Mouse (Mus musculus): ENCODE results near the gene Osbpl3.

Gene Osbpl3

DNA sequence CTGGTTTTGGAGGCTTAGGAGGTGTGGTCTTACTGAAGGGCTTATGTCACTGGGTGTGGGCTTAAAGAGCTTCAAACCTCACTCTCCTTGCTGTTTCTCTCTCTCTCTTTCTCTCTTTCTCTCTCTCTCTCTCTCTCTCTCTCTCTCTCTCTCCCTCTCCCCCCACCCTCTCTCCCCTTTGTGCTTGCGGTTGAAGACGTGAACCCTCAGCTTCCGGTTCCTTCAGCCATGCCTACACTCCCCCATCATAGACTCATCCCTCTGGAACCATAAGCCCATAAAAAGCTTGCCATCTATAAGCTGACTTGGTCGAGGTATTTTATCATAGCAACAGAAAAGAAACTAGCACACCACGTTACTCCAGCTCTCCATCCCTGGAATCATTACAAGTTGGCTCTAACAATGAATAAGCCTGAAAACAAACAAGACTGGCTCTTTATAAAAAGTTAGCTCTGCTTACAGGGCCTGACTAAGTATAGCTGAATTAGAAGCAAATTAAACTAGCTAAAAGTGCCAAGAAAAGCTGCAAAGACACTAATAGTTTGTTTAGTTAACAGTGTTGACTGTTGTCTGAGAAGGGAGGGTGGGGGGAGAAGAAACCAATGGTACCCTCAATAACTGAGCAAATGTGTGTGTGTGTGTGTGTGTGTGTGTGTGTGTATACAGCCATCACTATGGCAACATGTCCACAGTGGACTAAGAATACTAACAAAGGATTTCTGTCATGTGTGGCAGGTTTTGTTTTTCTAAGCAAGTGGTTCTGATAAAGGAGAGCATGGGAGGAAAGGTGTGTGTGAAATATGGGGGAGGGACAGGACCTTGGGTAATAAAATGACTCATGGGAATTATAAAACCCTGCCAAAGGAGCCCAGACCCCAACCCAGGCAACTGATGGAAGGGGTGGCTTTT, 83.2 kb downstream of the Osbpl3 start:
- no peak for DNase-seq (ENCODE audit: low read depth)

DNA sequence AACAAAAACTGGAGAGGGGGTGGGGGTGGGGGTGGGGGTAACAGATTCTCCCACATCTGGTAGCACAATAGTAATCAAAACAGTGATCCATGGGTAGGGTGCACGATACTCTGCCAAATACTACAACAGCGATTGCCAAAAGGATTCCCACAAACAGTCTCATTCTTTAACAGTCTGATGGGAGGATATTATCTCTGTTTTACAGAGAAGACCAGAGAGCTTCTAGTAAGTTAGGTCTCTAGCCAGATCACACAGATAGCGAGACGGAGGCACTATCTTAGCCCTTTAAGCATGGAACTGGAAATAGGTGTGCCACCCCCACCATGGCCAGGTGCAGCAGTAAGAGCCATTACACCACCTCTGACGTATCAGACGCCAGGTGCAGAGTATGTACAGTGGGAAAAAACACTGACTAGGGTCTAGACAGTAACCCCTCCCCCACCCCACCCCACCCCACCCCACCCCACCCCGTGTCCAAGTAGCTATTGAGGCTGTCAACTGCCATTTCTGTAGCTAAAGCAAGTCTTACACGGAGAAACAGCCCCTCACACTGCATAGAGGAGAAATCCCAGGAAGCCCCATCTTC, 84.4 kb downstream of the Osbpl3 start:
- DNase-seq (ENCODE audit: low read depth): no peak

DNA sequence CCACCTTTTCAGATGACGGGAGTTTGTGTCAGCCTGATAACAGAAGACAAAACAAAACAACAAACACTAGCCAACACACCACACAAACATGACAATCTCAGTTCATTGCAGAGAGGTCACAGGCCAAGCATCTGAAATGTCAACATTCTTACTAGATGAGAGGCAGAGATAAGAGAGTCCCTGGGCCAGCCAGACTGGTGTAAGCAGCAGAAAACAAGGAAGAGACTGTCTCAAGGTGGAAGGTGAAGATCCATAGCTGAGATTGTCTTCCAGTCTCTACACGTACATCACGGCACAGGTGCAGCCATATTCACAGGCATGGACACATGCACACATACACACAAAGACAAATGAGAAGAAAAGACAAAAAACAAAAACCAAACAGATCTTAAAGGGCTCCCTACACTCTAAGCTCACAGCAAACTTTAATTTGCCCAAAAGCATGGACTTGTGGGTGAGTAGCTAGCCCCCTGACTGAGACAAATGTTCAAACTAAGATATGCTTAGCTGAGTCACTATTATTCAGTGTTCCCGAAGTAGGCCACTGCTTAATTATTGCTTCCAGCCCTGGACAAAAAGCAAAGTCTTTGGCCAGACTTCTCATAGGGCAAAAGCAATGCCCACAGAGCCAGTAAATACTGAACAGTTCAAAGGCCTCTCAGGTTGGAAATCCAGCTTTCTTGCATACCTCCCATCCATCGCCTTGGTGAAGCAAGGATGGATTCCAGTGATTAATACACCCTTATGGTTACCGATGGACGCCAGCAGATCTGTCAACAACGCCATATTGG, 87.3 kb downstream of the Osbpl3 start:
- DNase-seq (ENCODE audit: low read depth): no peak

DNA sequence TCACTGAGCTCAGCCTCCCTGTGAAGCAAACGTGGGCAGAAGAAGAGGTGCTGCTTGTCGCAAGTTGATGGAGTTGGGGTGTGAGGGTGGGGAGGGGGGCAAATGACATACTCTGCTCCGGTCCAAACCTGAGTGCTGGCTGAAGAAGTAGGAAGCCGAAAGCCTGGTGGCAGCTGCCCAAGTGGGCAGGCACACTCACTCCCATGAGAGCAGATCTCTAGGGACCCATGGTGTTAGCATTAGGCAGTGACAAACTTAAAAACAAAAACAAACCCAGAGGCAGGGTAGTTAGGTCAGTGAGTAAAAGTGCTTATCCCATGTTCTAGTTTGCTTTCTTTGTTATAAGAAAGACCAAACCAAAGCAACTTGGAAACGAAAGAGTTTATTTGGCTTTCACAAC, 88.2 kb downstream of the Osbpl3 start:
- no peak for DNase-seq (ENCODE audit: low read depth)

DNA sequence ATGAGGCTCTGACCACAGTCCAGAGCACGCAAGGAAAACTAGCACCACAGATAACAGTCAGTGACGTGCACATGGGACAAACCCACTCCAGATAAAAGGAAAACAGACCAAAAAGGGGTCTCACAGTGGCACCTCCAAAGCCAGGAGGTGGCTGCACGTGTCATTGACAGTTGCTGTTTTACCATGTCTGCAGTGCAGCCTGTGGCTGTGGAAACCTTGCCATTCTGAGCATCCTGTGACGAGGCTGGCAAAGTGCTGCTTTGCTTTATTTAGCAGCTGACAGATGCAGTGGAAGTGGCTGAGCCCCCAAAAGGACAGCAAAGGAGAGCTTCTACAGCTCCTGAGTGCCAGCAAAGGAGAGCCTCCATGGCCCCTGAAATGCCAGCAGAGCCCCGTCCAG, 89.3 kb downstream of the Osbpl3 start:
- DNase-seq (ENCODE audit: low read depth): no peak

DNA sequence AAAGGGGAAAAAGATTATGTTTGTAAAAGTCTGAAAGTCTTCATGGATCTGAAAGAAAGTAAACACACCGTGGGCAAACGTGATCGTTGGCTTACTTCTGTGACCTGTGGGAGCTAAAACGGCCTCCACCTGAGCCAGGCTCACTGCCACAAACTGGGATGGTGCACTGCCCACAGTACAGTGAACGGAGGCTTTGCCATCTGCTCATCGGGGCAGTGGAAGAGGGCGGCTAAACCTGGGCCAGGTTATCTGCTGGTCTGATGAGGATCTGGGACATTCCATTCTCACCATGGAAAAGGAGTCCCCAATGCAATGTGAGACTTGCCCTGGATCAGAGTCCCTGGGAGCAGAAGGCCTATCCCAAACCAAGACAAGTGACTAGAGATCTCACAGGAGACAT, 89.7 kb downstream of the Osbpl3 start:
- DNase-seq (ENCODE audit: low read depth): no peak

DNA sequence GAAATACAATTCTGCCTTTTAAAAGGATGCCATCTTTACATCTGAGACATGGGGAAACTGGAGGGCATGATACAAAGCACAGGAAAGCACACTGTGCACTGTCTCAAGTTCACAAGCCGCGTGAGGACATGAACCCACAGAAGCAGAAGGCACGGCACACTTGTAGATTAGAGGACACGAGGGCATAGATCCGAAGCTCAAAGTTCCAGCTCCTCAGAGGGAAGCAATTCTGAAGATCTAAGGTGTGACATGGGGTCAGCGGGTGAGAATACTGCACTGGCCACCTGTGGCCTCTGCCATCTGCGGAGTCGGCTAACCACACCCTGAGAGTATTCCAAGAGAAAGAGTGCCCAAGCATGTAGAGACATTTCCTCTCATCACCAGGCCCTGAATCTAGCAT, 91.6 kb downstream of the Osbpl3 start:
- DNase-seq (ENCODE audit: low read depth): no peak

DNA sequence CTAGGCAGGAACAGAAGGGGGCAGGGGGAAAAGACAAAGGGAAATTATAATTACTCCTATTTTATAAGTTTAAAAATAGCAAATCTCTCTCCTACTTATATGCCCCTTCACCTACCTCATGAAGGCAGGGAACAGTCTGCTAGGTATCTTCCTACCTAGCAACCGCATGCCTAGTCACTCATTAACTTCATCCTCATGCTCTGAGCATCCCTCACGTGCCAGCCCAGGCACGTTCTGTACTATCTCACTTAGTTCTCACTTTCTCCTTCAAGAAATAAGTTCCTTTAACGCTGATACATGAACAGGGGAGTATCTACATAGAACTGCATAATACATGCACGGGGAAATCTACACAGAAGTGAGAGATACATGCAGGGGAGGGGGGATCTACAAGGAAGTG, 92.6 kb downstream of the Osbpl3 start:
- no peak for DNase-seq (ENCODE audit: low read depth)

DNA sequence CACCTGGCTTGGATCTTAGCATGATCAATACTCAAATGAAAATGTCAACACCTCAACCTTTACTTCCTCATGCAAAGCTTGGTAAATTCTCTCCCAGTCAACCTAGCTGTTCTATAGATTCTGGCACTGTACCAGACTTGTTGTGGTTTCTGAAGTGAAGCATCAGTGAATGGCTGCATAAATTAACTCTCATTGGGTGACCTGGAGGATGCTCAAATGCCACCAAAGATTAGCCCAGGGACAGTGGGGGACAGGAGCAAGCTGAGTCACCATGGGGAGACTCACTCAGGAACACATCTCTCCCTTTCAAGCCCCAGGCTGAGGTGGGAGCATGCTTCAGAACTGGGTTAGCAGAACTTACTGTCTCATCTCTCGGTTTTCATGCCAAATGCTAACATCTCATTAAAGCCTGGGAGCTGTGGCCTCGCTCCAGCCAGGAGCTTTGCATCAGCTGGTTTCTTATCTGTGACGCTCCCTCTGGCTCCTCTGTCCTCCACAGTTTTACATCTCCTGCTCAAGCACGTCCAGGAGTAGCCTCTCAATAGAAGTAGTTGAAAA, 93.2 kb downstream of the Osbpl3 start:
- no peak for DNase-seq (ENCODE audit: low read depth)

DNA sequence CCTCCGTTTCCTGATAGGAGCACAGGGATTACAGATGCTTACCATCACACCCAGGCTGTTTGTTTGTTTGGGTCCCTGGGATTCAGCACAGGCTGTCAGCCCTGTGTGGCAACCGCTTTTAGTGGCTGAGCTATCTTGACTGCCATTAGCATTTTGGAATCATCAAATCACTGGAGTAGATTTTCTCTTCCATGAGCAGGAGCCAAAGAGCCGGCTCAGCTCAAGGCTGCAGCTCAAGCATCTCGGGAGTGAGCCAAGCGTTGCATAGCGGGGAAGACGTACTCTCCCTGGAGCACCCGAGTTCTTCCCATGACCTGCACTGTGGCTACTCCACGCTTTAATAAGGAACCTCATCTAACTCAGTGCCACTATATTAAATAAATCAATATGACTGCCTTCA, 93.8 kb downstream of the Osbpl3 start:
- no peak for DNase-seq (ENCODE audit: low read depth)

DNA sequence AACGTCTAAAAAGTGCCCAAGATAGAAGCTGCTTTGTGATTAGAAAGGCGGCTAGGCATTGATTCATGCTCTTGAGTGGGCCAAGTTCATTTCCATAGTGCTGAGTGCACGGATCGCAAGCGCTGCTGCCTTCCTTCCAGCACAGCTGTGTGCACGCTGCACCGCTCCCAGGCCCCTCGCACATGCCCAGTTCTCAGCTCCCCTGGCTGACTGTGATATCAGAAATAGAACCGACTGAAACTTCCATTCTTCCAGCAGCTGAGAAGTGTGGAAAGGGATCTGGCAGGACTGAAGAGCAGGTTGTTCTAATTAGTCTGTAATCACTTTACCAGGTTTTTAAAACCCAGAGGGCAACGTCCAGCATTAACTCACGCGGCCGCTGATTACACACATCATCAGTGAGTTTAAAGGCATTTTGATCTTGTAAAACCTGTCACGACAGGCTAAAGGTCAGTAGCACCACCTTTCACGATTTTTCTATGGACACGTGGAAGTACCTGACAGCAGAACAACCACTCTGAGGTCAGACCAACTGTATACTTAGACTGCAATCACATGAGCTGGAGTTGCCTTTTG, 97.8 kb downstream of the Osbpl3 start:
- DNase-seq (ENCODE audit: low read depth): no peak

DNA sequence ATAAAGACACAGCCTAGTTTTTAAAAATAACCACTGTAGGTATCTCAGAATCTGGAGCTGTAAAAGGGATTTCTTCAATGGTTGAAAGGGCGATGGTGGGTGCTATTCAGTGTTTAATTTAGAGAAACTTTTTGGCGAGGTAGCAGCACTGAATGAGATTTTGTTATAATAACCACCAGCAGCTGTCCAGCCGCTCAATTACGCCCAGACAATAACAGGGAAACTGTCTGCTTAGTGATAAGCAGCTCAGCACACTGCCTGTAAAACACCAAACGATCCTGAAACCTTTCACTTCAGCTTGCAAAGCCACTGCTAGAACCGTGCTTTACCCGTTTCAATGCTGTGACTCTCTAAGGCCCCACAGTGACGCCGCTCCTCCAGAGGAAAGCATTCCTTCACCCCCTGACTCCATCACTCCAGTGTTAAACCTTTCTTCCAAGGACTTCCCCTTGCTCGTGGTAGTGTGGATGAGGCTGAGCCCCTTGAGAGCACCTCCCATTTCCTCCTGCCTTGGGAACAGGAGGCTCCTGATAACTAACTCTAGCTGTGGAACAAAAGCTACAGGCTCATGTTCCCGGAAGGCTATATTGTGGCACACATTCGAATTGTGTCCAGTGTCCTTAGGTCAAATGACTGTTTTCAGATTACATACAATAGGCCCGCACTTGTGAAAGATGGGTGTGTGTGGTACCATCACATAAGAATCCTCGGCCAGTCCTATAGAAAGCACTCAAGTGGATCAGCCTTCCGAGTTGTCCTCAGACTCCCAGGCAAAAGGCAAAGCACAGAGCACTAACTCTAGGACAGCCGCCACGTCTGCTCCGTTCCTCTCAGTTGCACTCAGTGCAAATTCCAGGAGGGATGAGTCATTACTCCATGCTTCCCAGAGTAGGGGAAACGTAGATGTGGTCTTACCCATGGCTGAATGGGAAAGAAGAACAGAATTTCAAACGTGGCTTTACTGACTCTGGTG, 101.0 kb downstream of the Osbpl3 start:
- no peak for DNase-seq (ENCODE audit: low read depth)

DNA sequence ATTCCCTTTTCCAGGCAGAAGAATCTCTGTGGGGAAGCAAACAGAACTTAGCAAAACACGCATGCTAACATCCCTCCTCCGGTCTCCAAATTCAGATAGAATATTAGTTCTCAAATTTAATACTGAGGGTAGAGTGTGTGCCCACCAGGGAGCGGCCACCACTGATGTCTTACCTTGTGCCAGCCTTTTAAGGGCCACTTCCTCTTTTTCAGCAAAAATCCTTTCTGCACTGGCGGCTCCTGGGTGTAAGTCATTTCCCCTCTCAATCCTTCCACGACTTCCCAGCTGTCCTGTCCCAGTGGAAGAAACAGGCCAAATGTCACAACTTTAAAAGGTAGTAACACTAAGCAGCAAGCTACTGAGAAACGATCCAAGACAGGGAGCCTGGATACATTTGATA, 103.2 kb downstream of the Osbpl3 start:
- no peak for DNase-seq (ENCODE audit: low read depth)

DNA sequence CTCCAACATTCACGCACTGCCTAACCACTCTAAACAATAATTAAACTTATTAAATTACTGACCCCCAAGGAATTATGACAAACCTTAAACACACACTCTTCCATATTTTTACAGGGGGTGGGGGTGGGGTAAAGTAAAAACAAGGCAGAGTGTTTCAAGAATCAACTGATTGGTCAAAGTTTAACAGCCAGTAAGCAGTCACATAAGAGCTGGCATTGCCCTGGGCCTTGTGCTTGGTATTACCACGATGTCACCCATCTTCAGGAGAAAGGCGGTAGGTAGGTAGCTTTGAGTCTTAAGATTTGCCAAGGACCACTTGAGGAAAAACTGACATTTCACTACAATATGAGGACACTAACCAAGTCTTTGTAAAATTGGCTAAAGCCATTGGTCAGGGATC, 105.1 kb downstream of the Osbpl3 start:
- no peak for DNase-seq (ENCODE audit: low read depth)

DNA sequence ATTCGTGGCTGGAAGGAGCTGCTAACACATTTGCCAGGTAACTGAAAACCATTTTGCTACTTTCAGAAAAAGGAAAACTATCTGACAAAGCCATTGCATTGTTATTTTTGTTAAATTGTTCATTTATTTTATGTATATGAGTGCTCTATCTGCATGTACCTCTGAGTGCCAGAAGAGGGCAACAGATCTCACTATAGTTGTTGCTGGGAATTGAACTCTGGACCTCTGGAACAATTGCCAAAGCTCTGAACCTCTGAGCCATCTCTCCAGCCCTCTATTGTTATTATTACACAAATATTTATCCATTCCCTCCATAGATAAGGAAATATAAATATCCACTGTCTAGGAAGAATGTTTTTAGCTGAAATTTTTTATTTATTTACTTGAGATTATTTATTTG, 107.4 kb downstream of the Osbpl3 start:
- no peak for DNase-seq (ENCODE audit: low read depth)

DNA sequence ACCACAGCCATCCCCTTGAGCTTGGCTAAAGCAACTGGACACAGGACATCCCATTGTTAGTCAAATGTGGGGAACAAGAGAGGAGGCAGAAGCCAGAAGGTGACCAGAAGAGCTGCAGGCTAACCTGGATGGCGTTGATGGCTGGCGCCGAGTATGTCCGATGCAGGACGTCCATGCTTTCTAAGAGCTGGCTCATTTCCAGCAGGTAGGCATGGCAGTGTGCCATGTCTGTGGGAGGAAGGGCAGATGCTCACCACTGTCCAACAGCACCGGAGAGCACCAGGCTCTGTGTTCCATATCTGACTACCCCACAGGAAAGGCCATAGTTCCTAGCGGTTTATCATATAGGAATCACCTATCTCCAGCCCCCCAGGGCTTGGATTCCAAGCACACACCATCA, 109.8 kb downstream of the Osbpl3 start:
- no peak for DNase-seq (ENCODE audit: low read depth)

DNA sequence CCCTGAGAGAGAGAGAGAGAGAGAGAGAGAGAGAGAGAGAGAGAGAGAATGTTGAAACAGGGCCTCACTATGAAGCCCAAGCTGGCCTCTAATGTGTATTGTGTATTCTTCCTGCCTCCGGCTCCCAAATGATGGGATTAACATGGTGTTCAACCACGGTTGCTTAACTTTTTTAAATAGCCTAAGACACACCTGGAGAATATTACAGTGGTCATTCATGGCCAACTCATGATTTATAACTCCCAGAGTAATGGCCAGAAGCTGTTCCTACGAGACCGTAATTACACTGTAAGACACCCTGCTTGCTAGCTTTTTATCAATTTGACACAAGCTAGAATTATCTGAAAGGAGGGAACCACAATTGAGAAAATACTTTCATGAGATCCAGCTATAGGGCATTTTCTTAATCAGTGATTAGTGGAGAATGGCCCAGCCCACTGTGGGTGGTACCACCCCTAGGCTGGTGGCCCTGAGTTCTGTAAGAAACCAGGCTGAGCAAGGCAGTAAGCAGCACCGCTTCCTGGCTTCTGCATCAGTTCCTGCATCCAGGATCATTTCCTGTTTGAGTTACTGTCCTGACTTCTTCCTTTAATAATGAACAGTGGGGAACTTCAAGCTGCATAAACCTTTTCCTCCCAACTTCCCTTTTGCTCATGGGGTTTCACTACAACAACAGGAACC, 115.6 kb downstream of the Osbpl3 start:
- no peak for DNase-seq (ENCODE audit: low read depth)

DNA sequence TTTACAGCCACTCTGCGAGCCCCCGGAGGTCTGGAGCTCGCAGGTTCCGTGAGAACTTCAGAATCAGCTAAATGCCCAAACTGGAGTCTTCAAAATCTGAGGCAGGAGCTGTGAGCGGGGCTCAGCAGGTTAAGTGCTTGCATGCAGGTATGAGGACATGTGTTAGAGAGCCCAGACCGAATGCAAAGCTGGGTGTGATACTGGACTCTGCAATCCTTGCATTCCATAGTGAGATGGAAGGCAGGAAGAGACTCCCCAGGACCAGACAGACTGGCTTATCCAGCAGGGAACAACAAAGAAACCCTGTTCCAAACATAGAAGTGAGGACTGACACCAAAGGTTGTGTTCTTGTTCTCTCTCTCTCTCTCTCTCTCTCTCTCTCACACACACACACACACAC, 118.6 kb downstream of the Osbpl3 start:
- no peak for DNase-seq (ENCODE audit: low read depth)

DNA sequence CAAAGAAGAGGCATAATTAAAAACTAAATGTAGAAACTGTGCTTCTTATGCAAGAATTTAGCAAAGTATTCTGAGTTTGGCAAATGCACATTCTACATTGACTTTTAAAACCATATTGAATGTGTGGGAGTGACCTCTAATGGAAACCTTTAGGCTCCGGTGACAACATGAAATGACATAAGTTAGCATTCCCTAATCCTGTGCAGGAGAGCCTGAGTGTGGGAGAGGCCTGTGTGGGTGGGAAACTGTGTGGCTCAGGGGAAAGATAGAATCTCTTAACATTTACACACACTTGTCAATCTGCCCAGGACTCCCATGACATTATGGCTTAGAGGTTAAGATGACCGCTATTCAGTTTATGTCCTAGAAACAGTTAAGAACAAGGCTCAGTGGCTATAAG, 119.6 kb downstream of the Osbpl3 start:
- no peak for DNase-seq (ENCODE audit: low read depth)

Measured in c-Kit-positive CD71-positive TER-119-negative erythroid progenitor cells, embryonic 14.5 days (primary cell).